ENCODE assay signal across 8 mouse cellular contexts in the genomic region with DNA sequence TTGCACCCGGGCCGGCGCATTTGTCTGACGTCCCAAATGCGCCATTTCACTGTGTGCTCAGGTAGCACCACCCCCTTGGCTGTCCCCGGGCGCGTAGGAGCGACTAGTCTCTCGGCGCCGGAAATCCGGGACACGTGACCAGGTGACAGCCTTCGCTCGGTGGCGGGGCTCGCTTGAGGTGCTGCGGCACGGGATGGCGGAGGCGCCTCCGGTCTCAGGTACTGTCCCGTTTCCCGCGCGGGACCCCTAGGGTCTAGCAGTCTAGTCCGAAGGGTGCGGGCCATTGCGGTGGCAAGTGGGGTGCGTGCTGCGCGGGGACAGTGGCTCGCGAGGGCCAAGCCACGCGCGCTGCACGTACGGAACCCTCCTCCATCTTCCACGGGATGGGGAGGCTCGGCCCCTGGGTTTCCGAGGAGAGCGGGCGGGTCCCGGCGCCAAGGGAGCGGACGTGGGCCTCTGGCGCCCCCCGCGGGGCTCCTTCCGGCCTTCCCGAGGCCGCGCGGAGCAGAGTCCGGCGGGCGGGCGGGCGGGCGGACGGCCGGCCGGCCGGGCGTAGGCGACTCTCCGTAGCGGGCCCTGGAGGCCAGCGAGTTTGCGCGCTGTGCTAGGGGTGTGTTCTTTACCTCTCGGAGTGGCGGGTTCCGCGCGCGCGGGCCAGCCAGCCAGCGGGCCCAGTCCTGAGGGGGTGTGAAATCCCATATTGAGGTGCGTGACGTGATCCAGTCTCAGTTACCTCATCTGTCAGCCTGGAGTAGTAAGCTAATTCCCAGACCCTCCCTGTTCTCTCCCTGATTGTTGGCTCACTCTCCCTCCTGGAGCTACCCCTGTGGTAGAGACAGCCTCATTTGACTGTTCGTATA. TPM values are rescaled to one million over a fixed set of nuclear protein-coding genes. Genes with fewer than 3 reads are reported as not detected.
DNase-seq lines count a peak whose midpoint lies in the region; ATAC-seq lines count a peak whose summit lies in the region.

A gene (plus strand): TSS at position 65 of the 860 bp plus-strand sequence.

- ATAC-seq in inflammation-experienced regulatory T-cells, adult 6 months, result peak; percentile 94
- peak; percentile 89 for ATAC-seq in megakaryocyte-erythroid progenitor cell, adult 5-6 weeks (replicated peaks; ENCODE audit: low FRiP score, low TSS enrichment, poor library complexity, severe bottlenecking)

- DNase-seq in adipocyte (ENCODE audit: low spot score), result peak; percentile 96
- DNase-seq in embryo, embryonic 10 days (ENCODE audit: low spot score), result peak; percentile 98
- peak; percentile 97 for DNase-seq in gastrocnemius, postnatal 14 days
- peak; percentile 95 to 98 for DNase-seq in left cerebral cortex, postnatal 10 days (ENCODE audit: extremely low spot score in 1 of 2, low spot score in 2 of 2)
- peak; percentile 97 for DNase-seq in right cerebral cortex, postnatal 25 days
- DNase-seq in urinary bladder, postnatal 4 days (ENCODE audit: low spot score in 2 of 2), result peak; percentile 92 to 94

- intact Hi-C loops in gastrocnemius, postnatal 14 days (cut with DNase I; ENCODE audit: low total_unique reads), result loop anchor here (2.0 kb wide), 1 partner anchor 22 kb away; a partner anchor contains a TSS
- intact Hi-C loops in left cerebral cortex, postnatal 10 days (cut with DNase I), result no loop called here

RNA-seq across cellular contexts. Expression of the gene that starts here (rescaled TPM):
- 10 to 100 TPM; 18.3 to 18.9 TPM for total RNA-seq in gastrocnemius, postnatal 14 days (2021)
- 100 to 1,000 TPM in 2 of 3 experiments, 10 to 100 TPM in 1; 76.3 to 164 (median 120) TPM for polyA plus RNA-seq in inflammation-experienced regulatory T-cells, adult 6 months (2017; shearing (Covaris generic))
- total RNA-seq in left cerebral cortex, postnatal 10 days (2021), result 10 to 100 TPM; 58.8 to 59.4 TPM
- 75.8 and 103 TPM in 2 replicates for total RNA-seq in megakaryocyte-erythroid progenitor cell, adult 5-6 weeks (2014; fragmentation: Nextera tagmentation)
- 74.3 and 77.6 TPM in 2 replicates for total RNA-seq in megakaryocyte-erythroid progenitor cell, adult 5-6 weeks (2017)

Comparison
In these comparisons a context has a peak if more than half of its experiments do, and no peak if none do; other contexts are left out.
1. Peak in every context shown above with its lines: DNase-seq and ATAC-seq.